Mouse (Mus musculus): ENCODE measurements around the gene Tbc1d2. TPM values are rescaled to one million over a fixed set of nuclear protein-coding genes. Genes with fewer than 3 reads are reported as not detected.
"Not testable (repeated sequence)": the region's sequence is repeated elsewhere in the genome, so short reads cannot be mapped to it uniquely, and the experiment has no call there.

Tbc1d2 gene
- total and polyA plus RNA-seq, 3 experiments, result 0.64 to 1.7 (median 1.4) TPM

DNA sequence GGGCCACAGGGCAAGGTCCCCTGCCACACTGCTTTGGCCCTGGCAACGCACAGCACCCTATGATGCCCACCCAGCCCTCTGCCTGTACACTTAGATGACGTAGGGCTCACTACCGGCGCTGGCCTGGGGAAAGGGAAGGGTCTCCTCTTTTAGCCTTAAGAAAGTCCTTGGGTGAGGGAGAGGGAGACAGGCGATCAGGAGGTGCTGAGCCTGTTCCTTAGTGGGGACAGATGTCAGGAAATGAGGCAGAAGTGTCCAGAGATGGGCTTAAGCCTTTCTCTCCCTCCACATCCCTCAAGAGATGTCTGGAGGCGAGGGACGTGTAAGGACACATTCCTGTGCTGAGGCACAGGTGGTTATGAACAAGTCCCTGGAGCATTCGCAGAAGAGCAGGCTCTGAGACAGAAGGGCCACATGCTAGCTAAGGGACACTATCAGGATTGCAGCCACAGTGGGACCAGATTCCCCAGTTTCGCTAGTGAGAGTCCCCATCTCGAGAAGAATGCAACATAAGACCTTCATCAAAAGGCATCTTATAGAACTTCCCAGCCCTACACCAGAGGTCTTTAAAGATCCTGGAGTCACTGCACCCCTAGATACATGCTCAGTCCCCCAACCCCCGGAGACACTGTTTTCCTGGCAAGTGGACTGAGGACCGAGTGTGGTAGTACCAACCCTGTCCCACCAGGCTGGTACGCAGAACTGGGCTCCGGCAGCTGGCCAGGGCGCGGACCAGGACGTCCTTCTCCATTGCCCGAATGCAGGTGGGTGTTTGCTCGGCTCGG is 49.3 kb downstream of the Tbc1d2 start:
- H3K27ac ChIP-seq, result no peak overlapping the region
- H3K36me3 ChIP-seq (ENCODE audit: control insufficient read depth, insufficient read depth, low read length), result no peaks in the 10 kb centered on the region
- no peak for DNase-seq
- peaks cover 14% of the 10 kb centered on the region for H3K27me3 ChIP-seq (ENCODE audit: control insufficient read depth, insufficient read depth, low read length)
- intact Hi-C loops (cut with DNase I), result loop anchor here (5.0 kb wide), 1 partner anchor 93 kb away; no protein-coding TSS in a partner anchor
- WGBS, result 41% methylated on average over 20 of the region's 20 CpGs
- no peak overlapping the region; the same call in 1 of the 2 replicates for H3K9ac ChIP-seq (ENCODE audit: low read depth, low read length)
- no peaks in the 10 kb centered on the region for H3K4me1 ChIP-seq (ENCODE audit: control insufficient read depth, insufficient read depth, low read length)
- H3K4me3 ChIP-seq, result no peak overlapping the region; the same call in 1 of the 2 replicates
- H3K79me2 ChIP-seq (replicated peaks; ENCODE audit: control insufficient read depth, insufficient read depth, low read length), result no peaks in the 10 kb centered on the region
- TF ChIP-seq EP300 (IDR thresholded peaks at IDR 0.05; ENCODE audit: insufficient read depth, low read depth, low read length) (no peak), CTCF (IDR thresholded peaks at IDR 0.05) (no peak), POLR2A (IDR thresholded peaks at IDR 0.05; ENCODE audit: insufficient read depth, low read depth, low read length) (no peak)

DNA sequence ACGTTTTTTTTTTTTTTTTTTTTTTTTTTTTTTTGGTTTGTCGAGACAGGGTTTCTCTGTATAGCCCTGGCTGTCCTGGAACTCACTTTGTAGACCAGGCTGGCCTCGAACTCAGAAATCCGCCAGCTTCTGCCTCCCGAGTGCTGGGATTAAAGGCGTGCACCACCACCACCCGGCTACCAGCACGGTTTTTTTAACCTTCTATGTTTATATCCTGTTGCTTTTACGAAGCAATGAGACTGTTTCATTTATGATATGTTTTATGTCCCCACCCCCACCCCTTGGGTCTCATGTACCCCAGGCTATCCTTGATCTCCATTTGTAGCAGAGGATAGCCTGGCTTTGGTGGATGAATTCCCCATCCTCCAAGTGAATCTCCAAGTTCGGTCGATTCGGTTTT is 50.4 kb downstream of the Tbc1d2 start:
- intact Hi-C loops (cut with DNase I), result loop anchor here (5.0 kb wide), 1 partner anchor 92 kb away; no protein-coding TSS in a partner anchor
- not testable (repeated sequence) for H3K79me2 ChIP-seq (replicated peaks; ENCODE audit: control insufficient read depth, insufficient read depth, low read length); H3K4me3 ChIP-seq; H3K36me3 ChIP-seq (ENCODE audit: control insufficient read depth, insufficient read depth, low read length); DNase-seq; H3K9ac ChIP-seq (ENCODE audit: low read depth, low read length); H3K4me1 ChIP-seq (ENCODE audit: control insufficient read depth, insufficient read depth, low read length); H3K27ac ChIP-seq
- peaks cover 14% of the 10 kb centered on the region for H3K27me3 ChIP-seq (ENCODE audit: control insufficient read depth, insufficient read depth, low read length)
- WGBS, result 77% methylated on average over 12 of the region's 12 CpGs

DNA sequence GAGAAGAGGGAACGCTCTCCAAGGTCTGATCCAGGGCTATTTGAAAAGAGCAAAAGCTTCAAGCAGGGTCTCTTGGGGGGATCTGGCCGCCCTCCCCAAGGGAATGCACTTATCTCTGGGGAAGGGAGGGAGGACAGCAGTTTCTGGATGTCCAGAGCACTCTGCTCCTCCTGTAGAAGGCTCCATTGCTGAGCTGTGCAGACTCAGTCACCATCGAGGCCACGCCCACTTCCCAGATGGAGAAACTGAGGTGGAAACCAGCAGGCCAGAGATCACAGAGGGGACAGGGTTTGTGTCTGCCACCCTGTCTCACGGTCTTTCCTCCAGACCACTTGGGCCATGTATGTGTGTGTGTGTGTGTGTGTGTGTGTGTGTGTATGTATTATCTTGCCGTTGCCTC is 51.0 kb downstream of the Tbc1d2 start:
- intact Hi-C loops (cut with DNase I), result no loop called here
- 68% methylated on average over 6 of the region's 6 CpGs for WGBS
- no peak for DNase-seq
- Histone ChIP-seq H3K36me3 (ENCODE audit: control insufficient read depth, insufficient read depth, low read length) (no peaks in the 10 kb centered on the region), H3K4me3 (no peak overlapping the region), H3K4me1 (ENCODE audit: control insufficient read depth, insufficient read depth, low read length) (no peaks in the 10 kb centered on the region), H3K79me2 (replicated peaks; ENCODE audit: control insufficient read depth, insufficient read depth, low read length) (no peaks in the 10 kb centered on the region), H3K9ac (ENCODE audit: low read depth, low read length) (no peak overlapping the region), H3K27ac (no peak overlapping the region), H3K27me3 (ENCODE audit: control insufficient read depth, insufficient read depth, low read length) (peaks cover 14% of the 10 kb centered on the region)
- TF ChIP-seq CTCF (IDR thresholded peaks at IDR 0.05) (no peak), EP300 (IDR thresholded peaks at IDR 0.05; ENCODE audit: insufficient read depth, low read depth, low read length) (no peak)

DNA sequence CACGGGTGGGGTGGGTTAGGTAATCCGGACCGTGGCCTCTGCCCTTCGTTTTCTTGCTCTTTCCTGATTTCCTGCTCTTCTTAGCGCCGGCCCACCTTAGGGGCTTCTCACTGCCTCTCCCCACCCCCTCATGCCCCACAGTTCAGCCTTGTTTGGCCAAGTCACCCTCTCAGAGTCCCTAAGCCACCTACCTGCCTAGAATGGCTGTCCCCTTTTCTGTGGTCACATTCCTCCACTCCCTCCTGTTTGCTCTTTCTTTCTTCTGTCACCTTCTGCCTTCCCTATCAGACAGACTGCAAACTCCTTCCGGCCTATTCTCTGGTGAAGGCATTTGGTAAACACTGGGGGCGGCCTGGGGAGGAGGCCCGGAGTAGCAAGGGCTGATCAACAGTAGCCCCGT is 51.9 kb downstream of the Tbc1d2 start:
- peaks cover 14% of the 10 kb centered on the region for H3K27me3 ChIP-seq (ENCODE audit: control insufficient read depth, insufficient read depth, low read length)
- H3K36me3 ChIP-seq (ENCODE audit: control insufficient read depth, insufficient read depth, low read length), result no peaks in the 10 kb centered on the region
- H3K9ac ChIP-seq (ENCODE audit: low read depth, low read length), result no peak overlapping the region
- intact Hi-C loops (cut with DNase I), result no loop called here
- H3K27ac ChIP-seq, result no peak overlapping the region
- DNase-seq, result no peak
- TF ChIP-seq EP300 (IDR thresholded peaks at IDR 0.05; ENCODE audit: insufficient read depth, low read depth, low read length) (no peak), POLR2A (IDR thresholded peaks at IDR 0.05; ENCODE audit: insufficient read depth, low read depth, low read length) (no peak), CTCF (IDR thresholded peaks at IDR 0.05) (no peak)
- H3K4me3 ChIP-seq, result no peak overlapping the region
- H3K4me1 ChIP-seq (ENCODE audit: control insufficient read depth, insufficient read depth, low read length), result no peaks in the 10 kb centered on the region
- 50% methylated on average over 10 of the region's 10 CpGs for WGBS
- no peaks in the 10 kb centered on the region for H3K79me2 ChIP-seq (replicated peaks; ENCODE audit: control insufficient read depth, insufficient read depth, low read length)

- Histone ChIP-seq H3K79me2 (replicated peaks; ENCODE audit: control insufficient read depth, insufficient read depth, low read length) (no peaks in the 10 kb centered on the region), H3K9ac (ENCODE audit: low read depth, low read length) (no peak overlapping the region), H3K27me3 (ENCODE audit: control insufficient read depth, insufficient read depth, low read length) (peaks cover 14% of the 10 kb centered on the region), H3K4me1 (ENCODE audit: control insufficient read depth, insufficient read depth, low read length) (no peaks in the 10 kb centered on the region), H3K4me3 (no peak overlapping the region), H3K36me3 (ENCODE audit: control insufficient read depth, insufficient read depth, low read length) (no peaks in the 10 kb centered on the region), H3K27ac (no peak overlapping the region)
- intact Hi-C loops (cut with DNase I), result no loop called here
- no peak for TF ChIP-seq CTCF (IDR thresholded peaks at IDR 0.05)
- no peak for TF ChIP-seq EP300 (IDR thresholded peaks at IDR 0.05; ENCODE audit: insufficient read depth, low read depth, low read length)
- TF ChIP-seq POLR2A (IDR thresholded peaks at IDR 0.05; ENCODE audit: insufficient read depth, low read depth, low read length), result no peak
- DNase-seq, result no peak
- WGBS, result 58% methylated on average over 11 of the region's 11 CpGs
These were observed 52.6 kb downstream of the Tbc1d2 start for GRCm38 (mm10) chr4:46597286-46597961.

DNA sequence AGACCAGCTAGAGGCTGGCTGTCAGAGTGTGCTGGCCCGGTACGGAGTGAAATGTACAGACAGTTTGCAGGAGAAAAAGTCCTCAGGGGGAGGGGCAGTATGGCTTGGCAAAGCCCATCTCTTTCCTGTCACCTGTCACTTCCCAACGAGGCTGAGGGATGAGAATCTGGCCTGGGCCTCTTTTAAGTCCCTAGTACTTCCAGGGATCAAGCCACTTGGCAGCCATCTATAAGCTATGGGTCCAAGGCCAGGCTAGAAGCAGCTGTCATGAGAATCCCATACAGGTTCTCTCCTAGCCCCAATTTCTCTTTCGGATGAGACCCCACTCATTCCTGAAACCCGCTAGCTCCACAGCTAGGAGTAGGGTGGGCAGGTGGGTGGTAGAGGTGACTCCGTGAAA is 53.6 kb downstream of the Tbc1d2 start:
- TF ChIP-seq CTCF (IDR thresholded peaks at IDR 0.05) (no peak), EP300 (IDR thresholded peaks at IDR 0.05; ENCODE audit: insufficient read depth, low read depth, low read length) (no peak), POLR2A (IDR thresholded peaks at IDR 0.05; ENCODE audit: insufficient read depth, low read depth, low read length) (no peak)
- Histone ChIP-seq H3K79me2 (replicated peaks; ENCODE audit: control insufficient read depth, insufficient read depth, low read length) (no peaks in the 10 kb centered on the region), H3K4me1 (ENCODE audit: control insufficient read depth, insufficient read depth, low read length) (no peaks in the 10 kb centered on the region), H3K36me3 (ENCODE audit: control insufficient read depth, insufficient read depth, low read length) (no peaks in the 10 kb centered on the region), H3K27ac (no peak overlapping the region), H3K27me3 (ENCODE audit: control insufficient read depth, insufficient read depth, low read length) (peaks cover 10% of the 10 kb centered on the region), H3K4me3 (no peak overlapping the region), H3K9ac (ENCODE audit: low read depth, low read length) (no peak overlapping the region)
- DNase-seq, result peak in 1 of 2 experiments; percentile 10
- WGBS, result 71% methylated on average over 6 of the region's 6 CpGs
- intact Hi-C loops (cut with DNase I), result no loop called here
